24 mouse cellular contexts compared by ENCODE assay signal in genomic region chr4:22395404-22395803, GRCm38 (mm10). TPM values are rescaled to one million over a fixed set of nuclear protein-coding genes. Genes with fewer than 3 reads are reported as not detected.
DNase-seq lines count a peak whose midpoint lies in the region; ATAC-seq and TF ChIP-seq lines count a peak whose summit lies in the region.
"Had no signal": no experiment of that assay in that cellular context is flagged by ENCODE, and none has a peak within 500 bp of the region (broad histone marks: within the 10 kb centered on the region; RNA-seq: fewer than 3 reads in every experiment).

No protein-coding gene starts in this region.

- H3K27ac ChIP-seq in MEL (ENCODE audit: control insufficient read depth, low read depth, low read length): no peak overlapping the region
- no peak overlapping the region for H3K27ac ChIP-seq in kidney, embryonic 16.5 days (ENCODE audit: low read length)

- TF ChIP-seq RAD21 in MEL (IDR thresholded peaks at IDR 0.05; ENCODE audit: low read depth, low read length): no peak

- no peak overlapping the region for H3ac ChIP-seq in myocyte (ENCODE audit: control insufficient read depth, insufficient read length)

- peaks cover 0 to 16% of the 10 kb centered on the region in 2 experiments; a peak in 2 of 4 replicates for H3K36me3 ChIP-seq in MEL (ENCODE audit: control insufficient read depth in 1 of 2, insufficient read depth in 2 of 2, low read length in 2 of 2)
- H3K36me3 ChIP-seq in myocyte (ENCODE audit: control insufficient read depth, insufficient read depth): no peaks in the 10 kb centered on the region
- H3K36me3 ChIP-seq in kidney, embryonic 16.5 days (ENCODE audit: insufficient read depth, low read length): peaks cover 9% of the 10 kb centered on the region; the same call in 1 of the 2 replicates

- no peaks in the 10 kb centered on the region for H3K9me3 ChIP-seq in MEL (replicated peaks; ENCODE audit: insufficient read depth, low read length)
- no peaks in the 10 kb centered on the region for H3K9me3 ChIP-seq in kidney, embryonic 16.5 days (ENCODE audit: low read length)
- H3K9me3 ChIP-seq: G1E had no signal

- TF ChIP-seq POLR2A in MEL (IDR thresholded peaks at IDR 0.05; ENCODE audit: control insufficient read depth in 1 of 2, insufficient read depth in 1 of 2, low read depth in 1 of 2, low read length in 2 of 2, poor library complexity in 1 of 2) (no peak), myocyte (IDR thresholded peaks at IDR 0.05; ENCODE audit: insufficient read length, low read depth) (no peak)

- peak; percentile 78 to 87 for TF ChIP-seq EP300 in MEL (IDR thresholded peaks at IDR 0.05; ENCODE audit: low read depth in 1 of 2, low read length in 2 of 2)

- H3K27me3 ChIP-seq in MEL (ENCODE audit: control insufficient read depth in 1 of 2, insufficient read depth in 2 of 2, low read length in 2 of 2) (no peaks in the 10 kb centered on the region), myocyte (ENCODE audit: control insufficient read depth, insufficient read depth, insufficient read length) (no peaks in the 10 kb centered on the region)
- no peaks in the 10 kb centered on the region for H3K27me3 ChIP-seq in kidney, embryonic 16.5 days (ENCODE audit: insufficient read depth, low read length)
- H3K27me3 ChIP-seq: CH12.LX, Patski had no signal

- peaks cover 5 to 14% of the 10 kb centered on the region in 2 experiments for H3K4me1 ChIP-seq in MEL (ENCODE audit: control insufficient read depth in 1 of 2, insufficient read depth in 2 of 2, low read length in 2 of 2)
- 0 out of 2 replicates have a peak, but pooled peaks cover 6% of the 10 kb centered on the region for H3K4me1 ChIP-seq in kidney, embryonic 16.5 days (ENCODE audit: insufficient read depth, low read length)

- H3K79me2 ChIP-seq in MEL (ENCODE audit: control insufficient read depth, insufficient read depth, low read length, poor library complexity) (no peaks in the 10 kb centered on the region), myocyte (ENCODE audit: control insufficient read depth, insufficient read depth) (no peaks in the 10 kb centered on the region)

- no peak overlapping the region for H3K9ac ChIP-seq in MEL (ENCODE audit: control insufficient read depth, low read depth, low read length, poor library complexity, severe bottlenecking)
- no peak overlapping the region for H3K9ac ChIP-seq in kidney, embryonic 16.5 days (replicated peaks; ENCODE audit: low read length)

- ATAC-seq in megakaryocyte-erythroid progenitor cell, adult 5-6 weeks (replicated peaks; ENCODE audit: low FRiP score, low TSS enrichment, poor library complexity, severe bottlenecking): peak; percentile 41; the same call in 1 of the 2 replicates
- ATAC-seq in kidney, embryonic 16.5 days (ENCODE audit: low FRiP score, low TSS enrichment): no peak
- ATAC-seq: activated CD4-positive, CD25-positive, alpha-beta regulatory T cell, adult 4 months; CD4-positive, CD25-positive, alpha-beta regulatory T cell, adult 4 months; Patski had no signal

- DNase-seq in MEL (ENCODE audit: low read depth, low spot score): peak; percentile 80
- DNase-seq in MEL-GATA-1-ER (ENCODE audit: extremely low read depth, low read depth): peak; percentile 68
- no peak for DNase-seq in lung, postnatal 36 days
- DNase-seq in gastrocnemius, postnatal 10 days: no peak
- DNase-seq in ovary, postnatal 10 days (ENCODE audit: low spot score): no peak
- DNase-seq: adrenal gland, adult 2 months; adrenal gland, adult 8-10 months; adrenal gland, postnatal 10 days; adrenal gland, postnatal 14 days; adrenal gland, postnatal 25 days; adrenal gland, postnatal 36 days; B cell, adult 2 months; cerebellum, adult 11 months; cerebellum, adult 11-12 months; cerebellum, adult 18-20 months; cerebellum, adult 2 months had no signal

- H3K4me3 ChIP-seq in MEL (ENCODE audit: control insufficient read depth in 1 of 2, insufficient read depth in 1 of 2, low read depth in 2 of 2, low read length in 2 of 2) (no peak overlapping the region), myocyte (no peak overlapping the region)
- H3K4me3 ChIP-seq in kidney, embryonic 16.5 days (ENCODE audit: low read length): no peak overlapping the region

- no peak for TF ChIP-seq CTCF in MEL (IDR thresholded peaks at IDR 0.05 in 2 of 3, conservative IDR thresholded peaks at IDR 0.05 in 1 of 3; ENCODE audit: control insufficient read depth in 1 of 3, insufficient read depth in 1 of 3, low read depth in 2 of 3, low read length in 3 of 3, poor library complexity in 1 of 3, severe bottlenecking in 1 of 3)

- WGBS in kidney, embryonic 16.5 days: 83% methylated on average over 2 of the region's 2 CpGs

- H3K4me2 ChIP-seq in myocyte (ENCODE audit: low read depth): no peak overlapping the region
- no peak overlapping the region for H3K4me2 ChIP-seq in kidney, embryonic 16.5 days (replicated peaks; ENCODE audit: low read depth, low read length)

TF ChIP-seq in MEL, 35 proteins besides CTCF, POLR2A, EP300 and RAD21 (continues in another document):
- TF ChIP-seq TAL1 (IDR thresholded peaks at IDR 0.05; ENCODE audit: low read length) (peak; percentile 90), USF1 (IDR thresholded peaks at IDR 0.05; ENCODE audit: low read depth, low read length) (no peak), NELFE (IDR thresholded peaks at IDR 0.05; ENCODE audit: low read depth, low read length) (no peak), RCOR1 (IDR thresholded peaks at IDR 0.05; ENCODE audit: low read depth, low read length) (peak; percentile 63), TCF12 (IDR thresholded peaks at IDR 0.05; ENCODE audit: low read depth, low read length) (peak; percentile 83), ETS1 (IDR thresholded peaks at IDR 0.05; ENCODE audit: low read depth, low read length) (peak; percentile 74), MAFK (IDR thresholded peaks at IDR 0.05; ENCODE audit: borderline replicate concordance, low read depth, low read length) (no peak), ZNF384 (IDR thresholded peaks at IDR 0.05; ENCODE audit: low read depth, low read length) (no peak), ELF1 (IDR thresholded peaks at IDR 0.05; ENCODE audit: low read depth, low read length) (no peak), MYC (IDR thresholded peaks at IDR 0.05; ENCODE audit: low read depth, low read length) (no peak), BHLHE40 (IDR thresholded peaks at IDR 0.05; ENCODE audit: borderline replicate concordance, low read depth, low read length) (no peak), POLR2AphosphoS5 (IDR thresholded peaks at IDR 0.05; ENCODE audit: borderline replicate concordance, low read depth, low read length) (no peak), USF2 (IDR thresholded peaks at IDR 0.05; ENCODE audit: borderline replicate concordance in 1 of 2, insufficient read depth in 1 of 2, low read depth in 1 of 2, low read length in 2 of 2) (no peak), SIN3A (IDR thresholded peaks at IDR 0.05; ENCODE audit: low read length) (peak; percentile 41; the same call in 1 of the 2 replicates), GATA1 (IDR thresholded peaks at IDR 0.05; ENCODE audit: low read depth, low read length) (peak; percentile 76), CHD1 (IDR thresholded peaks at IDR 0.05; ENCODE audit: low read depth, low read length) (no peak), MXI1 (IDR thresholded peaks at IDR 0.05; ENCODE audit: low read depth, low read length) (peak; percentile 49; the same call in 1 of the 2 replicates), MEF2A (IDR thresholded peaks at IDR 0.05; ENCODE audit: extremely low read depth, insufficient replicate concordance, low read depth, low read length, poor library complexity, severe bottlenecking) (no peak)

TF ChIP-seq in myocyte, 11 proteins besides CTCF, POLR2A, EP300 and RAD21:
- TF ChIP-seq TCF3 (IDR thresholded peaks at IDR 0.05; ENCODE audit: insufficient read length, low read depth): no peak
- TF ChIP-seq CEBPB (IDR thresholded peaks at IDR 0.05; ENCODE audit: insufficient read depth, poor library complexity, severe bottlenecking): no peak
- no peak for TF ChIP-seq MAX (IDR thresholded peaks at IDR 0.05; ENCODE audit: low read depth)
- no peak for TF ChIP-seq POLR2AphosphoS2 (IDR thresholded peaks at IDR 0.05; ENCODE audit: insufficient read length, low read depth)
- TF ChIP-seq MYOG (IDR thresholded peaks at IDR 0.05; ENCODE audit: control insufficient read depth in 1 of 3, insufficient read depth in 1 of 3, insufficient read length in 2 of 3, low read depth in 2 of 3): peak in 2 of 3 experiments; percentile 40 to 42
- peak in 1 of 3 experiments; percentile 40 for TF ChIP-seq MYOD1 (IDR thresholded peaks at IDR 0.05; ENCODE audit: control insufficient read depth in 1 of 3, insufficient read length in 2 of 3, low read depth in 2 of 3)
- TF ChIP-seq USF1 (IDR thresholded peaks at IDR 0.05; ENCODE audit: low read depth): no peak
- TF ChIP-seq REST (IDR thresholded peaks at IDR 0.05; ENCODE audit: insufficient read depth, insufficient read length): no peak

RNA-seq across cellular contexts. Expression of gene Fbxl4, which starts 38.1 kb away (rescaled TPM):
- 3.9 and 4.5 TPM in 2 replicates for total RNA-seq in MEL (2012; rRNA removed)
- 1 to 10 TPM in 1 of 2 experiments, not detected in 1; 4.5 TPM for polyA plus RNA-seq in MEL (2012; ENCODE audit: insufficient read depth in 1 of 2, insufficient read length in 2 of 2, low read depth in 1 of 2, low replicate concordance in 2 of 2, missing spikeins in 1 of 2)
- total RNA-seq in megakaryocyte-erythroid progenitor cell, adult 5-6 weeks (2014; fragmentation: Nextera tagmentation): 11.6 and 14.5 TPM in 2 replicates
- 4.7 and 12.8 TPM in 2 replicates for total RNA-seq in megakaryocyte-erythroid progenitor cell, adult 5-6 weeks (2017)
- polyA plus RNA-seq in myocyte (2012; fragmentation: generic; extraction: Trizol): 5.4 TPM
- total RNA-seq in gastrocnemius, postnatal 10 days (2021): 10 to 100 TPM; 14.1 to 16.0 TPM
- polyA plus RNA-seq in kidney, embryonic 16.5 days (2015; fragmentation: Nextera tagmentation; extraction: Ambion mirVana): 14.1 and 14.5 TPM in 2 replicates

Comparison
In these comparisons a context has a peak if more than half of its experiments do, and no peak if none do; other contexts are left out.
1. DNase-seq: peak in MEL (single experiment) and MEL-GATA-1-ER (single experiment); none in lung, postnatal 36 days (single experiment), gastrocnemius, postnatal 10 days (single experiment) and ovary, postnatal 10 days (single experiment).